Mouse (Mus musculus) ES-Bruce4 (cell line): ENCODE data around the gene Slc35f3. TPM values are rescaled to one million over a fixed set of nuclear protein-coding genes. Genes with fewer than 3 reads are reported as not detected.

Source experiments
- H3K27ac ChIP-seq: 2 replicates; pipeline ENCODE4 v1.5.1; 2012; ENCODE audit warnings: low read length, inconsistent platforms; ENCODE audit not compliant: insufficient read depth
- H3K27me3 ChIP-seq: 2 replicates; pipeline ENCODE4 v1.6.1; 2012; ENCODE audit warnings: mild to moderate bottlenecking, low read length, inconsistent platforms; ENCODE audit not compliant: control insufficient read depth, poor library complexity, insufficient read depth, severe bottlenecking
- H3K36me3 ChIP-seq: 2 replicates; pipeline ENCODE4 v1.6.1; 2012; ENCODE audit warnings: inconsistent platforms, mild to moderate bottlenecking, low read length, moderate library complexity; ENCODE audit not compliant: control insufficient read depth, poor library complexity, insufficient read depth, severe bottlenecking
- H3K4me1 ChIP-seq: one replicate; pipeline ENCODE4 v1.8.1; 2011; ENCODE audit warnings: low read length; ENCODE audit not compliant: control insufficient read depth, insufficient read depth
- H3K4me3 ChIP-seq: 2 replicates; pipeline ENCODE4 v1.5.1; 2011; ENCODE audit warnings: low read depth, mild to moderate bottlenecking, low read length
- H3K9ac ChIP-seq: 2 replicates; pipeline ENCODE4 v1.6.1; 2012; ENCODE audit warnings: low read depth, mild to moderate bottlenecking, inconsistent platforms; ENCODE audit not compliant: poor library complexity, severe bottlenecking
- H3K9me3 ChIP-seq: replicated peaks from 2 replicates; pipeline ENCODE4 v1.6.1; 2012; ENCODE audit warnings: mild to moderate bottlenecking, low read length, inconsistent platforms; ENCODE audit not compliant: control insufficient read depth, poor library complexity, insufficient read depth, severe bottlenecking
- CTCF ChIP-seq: IDR thresholded peaks from one replicate; pipeline ENCODE4 v1.8.1; 2011; ENCODE audit warnings: low read depth, low read length
- EP300 ChIP-seq: IDR thresholded peaks from 2 replicates; pipeline ENCODE4 v1.6.1; 2011; ENCODE audit warnings: low read depth, low read length; ENCODE audit not compliant: insufficient read depth
- POLR2A ChIP-seq: IDR thresholded peaks from one replicate; pipeline ENCODE4 v1.8.1; 2011; ENCODE audit warnings: low read length; ENCODE audit not compliant: insufficient read depth
- polyA plus RNA-seq: library from polyadenylated mRNA; stranded (reverse); fragments of >200 nt; gene quantifications from 2 replicates; pipeline ENCODE4 v1.2.4, GENCODE M21; 2011; ENCODE audit warnings: low read depth; ENCODE audit not compliant: missing spikeins, insufficient read depth, insufficient read length

Gene Slc35f3
- polyA plus RNA-seq, 1 experiment: not detected

DNA sequence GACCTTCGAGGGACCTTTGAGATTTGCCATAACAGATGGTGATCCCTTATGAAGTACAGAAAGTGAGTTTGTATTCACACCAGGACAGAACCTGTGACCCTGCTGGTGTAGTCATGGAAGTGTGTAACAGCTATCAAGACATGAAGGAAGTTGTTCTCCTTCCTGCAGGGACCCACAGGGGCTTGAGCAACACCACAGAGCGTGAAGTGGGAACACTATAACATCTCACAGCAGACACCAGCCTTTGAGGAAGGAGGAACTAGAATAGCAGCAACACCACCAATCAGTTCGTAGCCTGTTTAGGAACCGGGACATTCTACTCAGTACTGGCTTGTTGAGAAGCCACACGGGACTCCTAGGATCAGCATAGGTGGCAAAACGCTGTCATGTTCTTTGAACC is 81.2 kb downstream of the Slc35f3 start:
- H3K4me1 ChIP-seq: no peaks in the 10 kb centered on the region
- H3K36me3 ChIP-seq: no peaks in the 10 kb centered on the region
- no peak overlapping the region for H3K4me3 ChIP-seq
- no peaks in the 10 kb centered on the region for H3K9me3 ChIP-seq
- H3K27me3 ChIP-seq: no peaks in the 10 kb centered on the region
- H3K27ac ChIP-seq: no peak overlapping the region
- TF ChIP-seq EP300 (no peak), POLR2A (no peak), CTCF (no peak)
- H3K9ac ChIP-seq: no peak overlapping the region

DNA sequence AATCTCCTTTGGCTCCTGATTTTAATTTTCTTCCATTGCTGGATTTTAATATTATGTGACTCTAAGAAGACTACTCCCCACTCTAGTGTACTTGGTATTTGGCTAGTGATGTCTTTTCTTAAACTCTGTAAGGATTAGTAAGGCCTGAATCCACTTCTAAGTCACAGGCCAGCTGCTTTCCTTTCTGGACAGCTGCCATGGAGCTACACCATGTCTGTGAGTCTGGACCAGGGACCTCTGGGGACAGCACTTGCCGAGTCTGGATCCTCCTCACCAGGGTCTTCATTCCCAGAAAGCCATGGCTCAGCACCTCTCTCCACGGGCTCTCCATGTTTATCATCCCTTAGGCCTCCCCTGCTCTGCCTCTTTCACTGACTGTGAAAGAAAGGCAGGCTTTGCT is 81.8 kb downstream of the Slc35f3 start:
- Histone ChIP-seq H3K4me3 (no peak overlapping the region), H3K27ac (no peak overlapping the region), H3K9me3 (no peaks in the 10 kb centered on the region), H3K9ac (no peak overlapping the region), H3K27me3 (no peaks in the 10 kb centered on the region), H3K4me1 (no peaks in the 10 kb centered on the region), H3K36me3 (no peaks in the 10 kb centered on the region)
- TF ChIP-seq CTCF: no peak
- TF ChIP-seq POLR2A: no peak
- TF ChIP-seq EP300: no peak

DNA sequence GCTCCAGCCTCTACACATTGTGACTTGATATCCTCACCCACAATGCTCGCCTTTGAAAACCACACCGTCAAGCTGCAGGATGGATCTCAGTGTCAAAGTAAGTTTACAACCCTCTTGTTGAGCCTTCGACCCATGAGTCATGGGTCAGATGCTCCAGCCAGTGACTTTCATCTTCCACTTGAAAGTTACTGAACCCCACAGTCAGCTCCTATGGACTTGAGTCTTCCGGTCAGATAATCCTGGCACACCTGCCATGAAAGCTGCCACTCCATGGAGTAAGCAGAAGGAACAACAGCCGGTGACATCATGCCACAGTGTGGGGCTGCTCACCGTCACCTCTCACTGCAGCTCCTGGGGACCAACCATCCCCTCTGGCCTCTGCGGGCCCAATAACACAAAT is 82.9 kb downstream of the Slc35f3 start:
- no peak overlapping the region for H3K4me3 ChIP-seq
- no peaks in the 10 kb centered on the region for H3K9me3 ChIP-seq
- no peaks in the 10 kb centered on the region for H3K4me1 ChIP-seq
- H3K9ac ChIP-seq: no peak overlapping the region
- TF ChIP-seq POLR2A: no peak
- TF ChIP-seq CTCF: no peak
- TF ChIP-seq EP300: no peak
- no peak overlapping the region for H3K27ac ChIP-seq
- no peaks in the 10 kb centered on the region for H3K27me3 ChIP-seq
- H3K36me3 ChIP-seq: no peaks in the 10 kb centered on the region

DNA sequence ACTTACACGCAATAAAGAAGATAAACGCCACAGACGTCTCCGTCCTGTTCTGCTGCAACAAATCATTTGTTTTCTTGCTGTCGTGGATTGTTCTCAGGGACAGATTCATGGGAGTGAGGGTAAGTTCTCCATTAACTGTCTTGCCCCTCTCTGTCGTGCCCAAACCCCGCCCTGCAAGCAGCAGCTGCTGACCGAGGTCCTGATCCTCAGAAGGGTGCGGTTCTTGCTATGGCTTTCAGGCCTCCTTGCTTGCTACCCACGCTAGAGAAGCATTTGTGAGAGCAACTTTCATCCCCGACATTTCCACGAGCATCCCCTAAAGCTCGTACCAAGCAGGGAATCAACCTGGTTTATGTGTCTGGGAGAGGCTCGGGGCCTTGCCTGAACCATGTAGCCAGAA is 83.9 kb downstream of the Slc35f3 start:
- H3K27me3 ChIP-seq: no peaks in the 10 kb centered on the region
- no peak overlapping the region for H3K4me3 ChIP-seq
- H3K9ac ChIP-seq: no peak overlapping the region
- H3K4me1 ChIP-seq: no peaks in the 10 kb centered on the region
- H3K27ac ChIP-seq: no peak overlapping the region
- H3K36me3 ChIP-seq: no peaks in the 10 kb centered on the region
- TF ChIP-seq POLR2A (no peak), CTCF (no peak), EP300 (no peak)
- no peaks in the 10 kb centered on the region for H3K9me3 ChIP-seq

DNA sequence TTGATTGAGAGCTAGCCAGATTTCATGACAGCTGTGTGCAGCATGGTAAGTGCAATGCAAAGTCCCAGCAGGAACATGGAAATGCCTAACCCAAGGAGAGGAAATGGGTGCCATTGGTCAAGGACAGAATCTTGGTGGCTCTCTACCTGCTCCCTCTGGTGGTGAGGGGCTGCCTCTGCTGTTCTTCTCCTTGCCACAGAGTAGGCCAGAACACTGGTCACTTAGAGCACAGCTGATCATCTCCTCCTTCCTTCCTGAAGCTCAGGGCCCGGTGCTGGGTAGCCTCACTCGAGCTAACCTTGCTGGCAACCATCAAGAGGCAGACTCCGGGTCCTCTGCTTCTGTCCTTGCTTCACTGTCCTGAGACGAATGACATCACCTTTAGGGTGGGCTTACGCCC is 84.4 kb downstream of the Slc35f3 start:
- Histone ChIP-seq H3K27ac (no peak overlapping the region), H3K4me1 (no peaks in the 10 kb centered on the region), H3K27me3 (no peaks in the 10 kb centered on the region), H3K9ac (no peak overlapping the region), H3K36me3 (no peaks in the 10 kb centered on the region), H3K9me3 (no peaks in the 10 kb centered on the region), H3K4me3 (no peak overlapping the region)
- TF ChIP-seq EP300 (no peak), CTCF (peak; percentile 66)

DNA sequence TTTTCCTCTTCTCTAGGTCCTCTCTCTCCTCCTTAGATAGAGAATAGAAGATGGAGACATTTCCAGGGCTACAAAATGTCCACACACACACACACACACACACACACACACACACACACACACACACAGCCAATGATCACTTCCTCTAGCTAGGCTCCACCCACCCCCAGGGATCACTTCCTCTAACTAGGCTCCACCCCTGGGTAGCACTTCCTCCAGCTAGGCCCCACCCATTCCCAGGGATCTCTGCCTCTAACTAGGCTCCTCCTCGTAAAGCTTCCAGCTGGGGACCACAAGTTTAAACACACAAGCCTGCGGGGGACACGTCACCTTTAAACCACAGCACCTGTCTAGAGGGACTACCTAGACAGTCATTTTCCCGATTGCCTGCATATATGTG is 89.2 kb downstream of the Slc35f3 start:
- H3K9ac ChIP-seq: no peak overlapping the region
- no peak overlapping the region for H3K4me3 ChIP-seq
- no peaks in the 10 kb centered on the region for H3K36me3 ChIP-seq
- no peak for TF ChIP-seq CTCF
- TF ChIP-seq POLR2A: no peak
- no peak for TF ChIP-seq EP300
- no peaks in the 10 kb centered on the region for H3K4me1 ChIP-seq
- H3K9me3 ChIP-seq: no peaks in the 10 kb centered on the region
- no peaks in the 10 kb centered on the region for H3K27me3 ChIP-seq
- H3K27ac ChIP-seq: no peak overlapping the region
